Mouse (Mus musculus) heart, embryonic 14.5 days (tissue): ENCODE data around the gene Fam229a. TPM values are rescaled to one million over a fixed set of nuclear protein-coding genes. Genes with fewer than 3 reads are reported as not detected.
A peak's percentile ranks its signal among the peaks of the same experiment; 100 is the strongest.
"Not testable (repeated sequence)": the region's sequence is repeated elsewhere in the genome, so short reads cannot be mapped to it uniquely, and the experiment has no call there.

Source experiments
- ATAC-seq: fragments of 200-750 bp; cut with Nextera tagmentation; 2 replicates; pipeline ENCODE4 v1.8.0; 2017; ENCODE audit warnings: low read depth, moderate TSS enrichment; ENCODE audit not compliant: insufficient number of reproducible peaks, insufficient read depth, low FRiP score
- H3K27ac ChIP-seq, 2 experiments: fragments of 200-500 bp in 1 of 2; fragments of 300-500 bp in 1 of 2; sonication (generic) in 1 of 2; replicated peaks in 1 of 2; 2 replicates each; pipeline ENCODE4 v1.5.1; 2012 to 2014; ENCODE audit warnings: low read depth in 2 of 2, low read length in 2 of 2, control low read depth in 1 of 2, mild to moderate bottlenecking in 1 of 2, mixed read lengths in 1 of 2; ENCODE audit not compliant: control insufficient read depth in 1 of 2, insufficient read depth in 1 of 2
- H3K27me3 ChIP-seq: fragments of 300-500 bp; sonication (generic); 2 replicates; pipeline ENCODE4 v1.6.1; 2014; ENCODE audit warnings: mild to moderate bottlenecking, low read length, control low read depth; ENCODE audit not compliant: control insufficient read depth, insufficient read depth
- H3K36me3 ChIP-seq: fragments of 300-500 bp; sonication (generic); 2 replicates; pipeline ENCODE4 v1.6.1; 2014; ENCODE audit warnings: mild to moderate bottlenecking, control low read depth, low read length, mixed read lengths; ENCODE audit not compliant: control insufficient read depth, insufficient read depth
- H3K4me1 ChIP-seq, 2 experiments: fragments of 200-500 bp in 1 of 2; fragments of 300-500 bp in 1 of 2; sonication (generic) in 1 of 2; 2 replicates each; pipeline ENCODE4 v1.6.1; 2012 to 2014; ENCODE audit warnings: low read length in 2 of 2, control low read depth in 1 of 2, mixed read lengths in 1 of 2; ENCODE audit not compliant: control insufficient read depth in 2 of 2, insufficient read depth in 2 of 2
- H3K4me2 ChIP-seq: fragments of 300-500 bp; sonication (generic); 2 replicates; pipeline ENCODE4 v1.6.1; 2014; ENCODE audit warnings: mild to moderate bottlenecking, low read length
- H3K4me3 ChIP-seq, 2 experiments: fragments of 200-500 bp in 1 of 2; fragments of 300-500 bp in 1 of 2; sonication (generic) in 1 of 2; 2 replicates each; pipeline ENCODE4 v1.5.1; 2012 to 2014; ENCODE audit warnings: low read length in 2 of 2, mild to moderate bottlenecking in 2 of 2, control low read depth in 1 of 2, low read depth in 1 of 2, moderate library complexity in 1 of 2; ENCODE audit not compliant: control insufficient read depth in 1 of 2, insufficient read depth in 1 of 2
- H3K9ac ChIP-seq: fragments of 300-500 bp; sonication (generic); 2 replicates; pipeline ENCODE4 v1.6.1; 2014; ENCODE audit warnings: mild to moderate bottlenecking, low read length
- H3K9me3 ChIP-seq: fragments of 300-500 bp; sonication (generic); 2 replicates; pipeline ENCODE4 v1.6.1; 2016; ENCODE audit warnings: low read length, control low read depth; ENCODE audit not compliant: control insufficient read depth
- WGBS: fragments of 180-500 bp; shearing (Covaris S2); extraction: QIAGEN DNeasy Blood & Tissue Kit; methylation state at CpG from one replicate; pipeline ENCODE4 v1.1.7; 2014; 5-methylcytosine and 5-hydroxymethylcytosine counted together
- polyA plus RNA-seq: library from polyadenylated mRNA; unstranded; fragments of >200 nt; fragmentation: Nextera tagmentation; extraction: Ambion mirVana; gene quantifications from 2 replicates; pipeline ENCODE4 v1.2.1, GENCODE M21; 2014

Gene Fam229a
- polyA plus RNA-seq, 1 experiment from 2014 or later: not detected

DNA sequence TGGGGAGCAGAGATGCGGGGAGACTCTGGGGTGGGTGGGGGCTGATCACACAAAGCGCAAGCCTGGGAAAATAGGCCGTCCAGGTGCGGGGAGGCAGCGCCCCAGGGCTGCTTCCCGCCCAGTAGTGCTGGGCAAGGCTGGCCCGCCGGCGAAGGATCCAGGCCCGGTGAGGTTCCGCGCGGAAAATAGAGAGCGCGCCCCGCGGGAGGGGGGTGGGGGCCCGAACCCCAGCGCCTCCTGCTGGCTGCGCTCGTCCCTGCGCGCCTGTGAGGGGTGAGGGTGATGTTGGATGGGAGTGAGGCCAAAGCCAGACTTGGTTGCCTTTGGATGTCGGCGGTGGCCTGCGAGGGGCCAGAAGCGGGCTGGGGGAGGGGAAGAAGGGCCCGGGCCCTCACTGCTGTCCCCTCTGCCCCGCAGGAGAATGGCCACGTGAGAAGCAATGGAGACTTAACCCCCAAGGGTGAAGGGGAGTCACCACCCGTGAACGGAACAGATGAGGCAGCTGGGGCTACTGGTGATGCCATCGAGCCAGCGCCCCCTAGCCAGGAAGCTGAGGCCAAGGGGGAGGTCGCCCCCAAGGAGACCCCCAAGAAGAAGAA lies 23.4 kb downstream of the Fam229a start:
- peak overlapping the region; percentile 67 to 72 for H3K4me3 ChIP-seq
- peak overlapping the region; percentile 73 for H3K4me2 ChIP-seq
- H3K27ac ChIP-seq: peak overlapping the region; percentile 37 to 82; a peak in 3 of 4 replicates
- H3K9me3 ChIP-seq: no peaks in the 10 kb centered on the region
- H3K27me3 ChIP-seq: no peaks in the 10 kb centered on the region
- H3K9ac ChIP-seq: peak overlapping the region; percentile 99
- H3K4me1 ChIP-seq: peaks cover 10 to 11% of the 10 kb centered on the region in 2 experiments
- WGBS: 1% methylated on average over 33 of the region's 35 CpGs
- H3K36me3 ChIP-seq: peaks cover 44% of the 10 kb centered on the region
- peak; percentile 59 for ATAC-seq

DNA sequence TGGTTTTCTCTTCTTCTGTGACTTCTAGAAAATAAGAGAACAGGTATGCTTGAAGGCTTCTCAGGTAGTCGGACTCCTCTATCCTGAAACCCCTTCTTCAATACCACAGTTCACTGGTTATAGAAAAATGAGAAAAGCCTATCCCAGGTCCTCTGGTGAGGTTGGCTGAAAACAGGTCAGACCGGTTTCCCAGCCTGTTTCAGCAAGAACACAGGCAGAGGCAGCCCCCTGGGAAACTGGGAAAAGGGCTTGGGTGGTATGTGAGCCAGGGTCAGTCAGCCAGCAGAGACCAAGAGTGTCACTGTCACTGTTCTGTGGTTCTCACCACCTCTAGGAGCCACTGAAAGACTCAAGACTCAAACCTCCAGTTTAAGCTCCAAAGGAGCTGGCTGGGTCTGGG lies 25.9 kb downstream of the Fam229a start:
- Histone ChIP-seq H3K9ac (no peak overlapping the region), H3K4me2 (no peak overlapping the region), H3K4me1 (peaks cover 6 to 9% of the 10 kb centered on the region in 2 experiments; a peak in 3 of 4 replicates), H3K9me3 (no peaks in the 10 kb centered on the region), H3K36me3 (peaks cover 68% of the 10 kb centered on the region), H3K27ac (no peak overlapping the region), H3K27me3 (no peaks in the 10 kb centered on the region), H3K4me3 (no peak overlapping the region)
- ATAC-seq: no peak
- WGBS: 49% methylated on average over 2 of the region's 2 CpGs

DNA sequence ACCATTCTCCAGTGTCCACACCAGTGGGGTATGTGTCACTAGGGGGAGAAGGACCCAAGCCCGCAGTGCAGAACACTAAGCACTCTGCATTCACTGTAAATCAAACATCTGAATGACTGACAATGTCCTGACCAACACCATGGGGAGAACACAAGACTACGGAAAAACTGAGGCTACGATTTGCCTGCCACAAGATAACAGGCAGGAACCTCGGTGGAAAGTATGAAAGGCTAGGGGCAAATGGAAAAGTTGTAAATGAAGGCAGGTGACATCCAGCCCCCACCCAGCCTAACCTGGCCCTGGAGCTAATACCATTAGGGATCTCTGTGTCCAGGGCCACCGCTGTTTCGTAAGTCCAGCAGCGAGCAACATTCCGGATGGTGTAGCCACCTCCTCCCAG lies 27.5 kb downstream of the Fam229a start:
- ATAC-seq: no peak
- Histone ChIP-seq H3K4me3 (no peak overlapping the region), H3K36me3 (peaks cover 84% of the 10 kb centered on the region), H3K4me2 (no peak overlapping the region), H3K9ac (no peak overlapping the region), H3K27ac (no peak overlapping the region), H3K4me1 (peaks cover 2 to 4% of the 10 kb centered on the region in 2 experiments; a peak in 1 of 4 replicates), H3K9me3 (no peaks in the 10 kb centered on the region), H3K27me3 (no peaks in the 10 kb centered on the region)
- 78% methylated on average over 8 of the region's 8 CpGs for WGBS

DNA sequence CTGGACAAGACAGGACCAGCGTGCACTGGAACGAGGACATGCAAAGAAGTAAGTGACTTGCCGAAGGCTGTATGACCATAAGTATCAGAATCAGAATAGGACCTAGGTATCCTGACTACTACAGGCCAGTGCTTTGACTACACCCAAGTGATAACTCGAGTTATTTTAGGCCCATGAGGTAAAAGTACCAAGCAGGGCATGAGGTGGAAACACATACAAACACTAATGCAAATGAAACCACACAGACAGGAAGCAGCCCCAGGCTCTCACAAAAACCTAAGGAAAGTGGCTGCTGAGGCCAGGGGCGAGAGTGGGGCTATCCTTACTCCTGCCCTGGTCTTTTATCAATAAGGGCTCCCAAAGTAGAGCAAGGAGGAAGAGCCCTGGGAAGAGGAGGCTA lies 34.3 kb downstream of the Fam229a start:
- no peaks in the 10 kb centered on the region for H3K27me3 ChIP-seq
- H3K4me3 ChIP-seq: no peak overlapping the region
- H3K36me3 ChIP-seq: peaks cover 95% of the 10 kb centered on the region
- H3K27ac ChIP-seq: peak overlapping the region; percentile 47 to 55; a peak in 1 of 4 replicates
- peaks cover 3 to 6% of the 10 kb centered on the region in 2 experiments; a peak in 2 of 4 replicates for H3K4me1 ChIP-seq
- no peak overlapping the region for H3K4me2 ChIP-seq
- H3K9ac ChIP-seq: no peak overlapping the region
- ATAC-seq: no peak
- H3K9me3 ChIP-seq: no peaks in the 10 kb centered on the region
- 61% methylated on average over 5 of the region's 5 CpGs for WGBS

DNA sequence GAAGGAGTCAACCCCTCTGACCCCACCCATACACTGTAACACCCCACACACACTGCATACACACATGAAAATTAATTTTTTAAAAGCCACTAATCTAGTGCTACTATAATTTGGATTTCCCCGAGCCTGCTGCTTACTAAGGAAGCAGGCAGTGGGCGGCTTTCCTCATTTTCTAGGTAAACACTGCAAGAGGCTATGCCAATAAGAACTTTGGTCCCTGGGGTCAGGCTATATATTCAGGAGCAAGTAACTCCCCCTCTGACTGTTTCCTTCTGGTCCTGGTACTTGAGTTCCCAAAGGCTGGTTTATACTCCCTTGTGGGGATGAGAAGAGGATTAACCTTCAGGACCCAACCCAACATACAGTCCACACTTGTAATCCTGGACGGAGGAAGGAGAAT lies 34.9 kb downstream of the Fam229a start:
- H3K4me3 ChIP-seq: no peak overlapping the region
- WGBS: 89% methylated on average over 3 of the region's 3 CpGs
- H3K4me1 ChIP-seq: peaks cover 3 to 6% of the 10 kb centered on the region in 2 experiments; a peak in 2 of 4 replicates
- no peaks in the 10 kb centered on the region for H3K27me3 ChIP-seq
- peaks cover 95% of the 10 kb centered on the region for H3K36me3 ChIP-seq
- ATAC-seq: no peak
- H3K9ac ChIP-seq: no peak overlapping the region
- H3K4me2 ChIP-seq: no peak overlapping the region
- H3K9me3 ChIP-seq: no peaks in the 10 kb centered on the region
- H3K27ac ChIP-seq: peak overlapping the region in 1 of 2 experiments; percentile 55; a peak in 1 of 4 replicates

DNA sequence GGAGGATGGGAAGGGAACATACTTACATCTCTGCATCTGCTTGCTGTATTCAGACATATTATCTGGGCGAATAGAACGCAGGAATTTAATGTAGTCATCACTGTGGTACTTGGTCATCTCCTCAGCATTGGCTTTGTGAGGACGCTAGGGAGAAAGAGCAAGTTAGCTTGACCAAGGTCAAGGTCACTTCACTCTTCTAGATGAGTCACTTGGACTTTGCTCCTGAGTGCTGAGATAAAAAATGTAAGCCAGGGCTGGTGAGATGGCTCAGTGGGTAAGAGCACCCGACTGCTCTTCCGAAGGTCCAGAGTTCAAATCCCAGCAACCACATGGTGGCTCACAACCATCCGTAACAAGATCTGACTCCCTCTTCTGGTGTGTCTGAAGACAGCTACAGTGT lies 37.9 kb downstream of the Fam229a start:
- WGBS: 83% methylated on average over 5 of the region's 6 CpGs
- H3K9ac ChIP-seq, H3K4me2 ChIP-seq, H3K4me3 ChIP-seq, H3K27ac ChIP-seq, H3K27me3 ChIP-seq, H3K4me1 ChIP-seq, H3K9me3 ChIP-seq, ATAC-seq: not testable (repeated sequence)
- peaks cover 91% of the 10 kb centered on the region for H3K36me3 ChIP-seq

DNA sequence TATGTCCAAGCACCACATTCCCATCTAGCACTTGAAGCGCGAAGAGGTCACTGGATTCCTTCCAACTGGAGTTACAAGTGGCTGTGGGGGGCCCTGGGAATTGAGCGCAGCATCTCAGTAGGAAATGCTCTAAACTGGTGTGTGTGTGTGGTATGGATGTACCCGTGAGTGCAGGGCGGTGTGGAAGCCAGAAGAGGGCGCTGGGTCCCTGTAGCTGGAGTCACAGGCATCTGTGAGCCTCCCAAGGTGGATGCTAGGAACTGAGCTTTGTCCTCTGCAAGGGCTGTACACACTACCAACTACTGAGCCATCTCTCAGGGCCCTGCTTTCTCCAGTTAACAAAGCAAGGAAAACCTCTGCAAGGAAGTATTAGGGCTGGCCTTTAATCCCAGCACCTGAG lies 49.0 kb downstream of the Fam229a start:
- 0 out of 4 replicates have a peak overlapping the region, but pooled peaks of 1 of the 2 experiments have one; percentile 14 for H3K27ac ChIP-seq
- ATAC-seq: no peak
- H3K9ac ChIP-seq: no peak overlapping the region
- no peaks in the 10 kb centered on the region for H3K27me3 ChIP-seq
- no peaks in the 10 kb centered on the region for H3K9me3 ChIP-seq
- H3K4me2 ChIP-seq: no peak overlapping the region
- no peak overlapping the region for H3K4me3 ChIP-seq
- peaks cover 27% of the 10 kb centered on the region for H3K36me3 ChIP-seq
- peaks cover 9 to 16% of the 10 kb centered on the region in 2 experiments for H3K4me1 ChIP-seq
- WGBS: 76% methylated on average over 6 of the region's 6 CpGs
